Mouse (Mus musculus) midbrain, postnatal 0 days (tissue): ENCODE measurements around the gene Adamts7. TPM values are rescaled to one million over a fixed set of nuclear protein-coding genes. Genes with fewer than 3 reads are reported as not detected.

Experiments
- ATAC-seq: fragments of 200-750 bp; cut with Nextera tagmentation; 2 replicates; pipeline ENCODE4 v1.8.0; 2017; ENCODE audit warnings: moderate number of reproducible peaks, mild to moderate bottlenecking, moderate TSS enrichment, moderate library complexity; ENCODE audit not compliant: low FRiP score
- DNase-seq: peaks from one replicate; pipeline ENCODE4 v3.0.0-alpha.2; 2015; ENCODE audit warnings: low spot score
- H3K27ac ChIP-seq: fragments of 300-500 bp; sonication (generic); 2 replicates; pipeline ENCODE4 v1.5.1; 2014; ENCODE audit warnings: low read depth, mild to moderate bottlenecking, low read length, mixed read lengths
- H3K27me3 ChIP-seq: fragments of 300-500 bp; sonication (generic); 2 replicates; pipeline ENCODE4 v1.6.1; 2014; ENCODE audit warnings: low read length, control low read depth, mixed read lengths; ENCODE audit not compliant: insufficient read depth
- H3K36me3 ChIP-seq: fragments of 300-500 bp; sonication (generic); 2 replicates; pipeline ENCODE4 v1.6.1; 2014; ENCODE audit warnings: low read length, control low read depth, mixed read lengths; ENCODE audit not compliant: insufficient read depth
- H3K4me1 ChIP-seq: fragments of 300-500 bp; sonication (generic); 2 replicates; pipeline ENCODE4 v1.6.1; 2014; ENCODE audit warnings: mild to moderate bottlenecking, control low read depth, antibody characterized with exemption, low read length, mixed read lengths; ENCODE audit not compliant: insufficient read depth
- H3K4me2 ChIP-seq: fragments of 300-500 bp; sonication (generic); 2 replicates; pipeline ENCODE4 v1.6.1; 2014; ENCODE audit warnings: low read depth, mild to moderate bottlenecking, low read length, mixed read lengths; ENCODE audit not compliant: poor library complexity, severe bottlenecking
- H3K4me3 ChIP-seq: fragments of 300-500 bp; sonication (generic); 2 replicates; pipeline ENCODE4 v1.5.1; 2014; ENCODE audit warnings: low read depth, mild to moderate bottlenecking, low read length, moderate library complexity
- H3K9ac ChIP-seq: fragments of 300-500 bp; sonication (generic); replicated peaks from 2 replicates; pipeline ENCODE4 v1.6.1; 2014; ENCODE audit warnings: mild to moderate bottlenecking, low read length, moderate library complexity, mixed read lengths; ENCODE audit not compliant: poor library complexity, severe bottlenecking
- H3K9me3 ChIP-seq: fragments of 300-500 bp; sonication (generic); 2 replicates; pipeline ENCODE4 v1.6.1; 2016; ENCODE audit warnings: low read length, control low read depth
- CTCF ChIP-seq: IDR thresholded peaks from 2 replicates; pipeline ENCODE4 v1.5.1; 2016; ENCODE audit warnings: antibody characterized with exemption, mild to moderate bottlenecking
- WGBS: fragments of 180-500 bp; shearing (Covaris S2); extraction: QIAGEN DNeasy Blood & Tissue Kit; methylation state at CpG from one replicate; pipeline ENCODE4 v1.1.7; 2014; 5-methylcytosine and 5-hydroxymethylcytosine counted together
- polyA plus RNA-seq: library from polyadenylated mRNA; unstranded; fragments of >200 nt; fragmentation: Nextera tagmentation; extraction: Ambion mirVana; gene quantifications from 2 replicates; pipeline ENCODE4 v1.2.1, GENCODE M21; 2015
- total RNA-seq: library from RNA; depleted of rRNA; stranded (reverse); fragments of >200 nt; gene quantifications from 2 replicates; pipeline ENCODE4 v1.2.3, GENCODE M21; 2014

Gene Adamts7
- total and polyA plus RNA-seq, 2 experiments from 2014 or later, result 3.1 to 8.9 TPM

- no peak for ATAC-seq
- Histone ChIP-seq H3K4me1 (no peaks in the 10 kb centered on the region), H3K27me3 (no peaks in the 10 kb centered on the region), H3K9me3 (no peaks in the 10 kb centered on the region), H3K4me3 (no peak overlapping the region), H3K27ac (no peak overlapping the region), H3K4me2 (no peak overlapping the region), H3K36me3 (peaks cover 45% of the 10 kb centered on the region), H3K9ac (no peak overlapping the region)
- DNase-seq, result no peak
- WGBS, result 84% methylated on average over 11 of the region's 11 CpGs
- TF ChIP-seq CTCF, result no peak
Measured at GRCm38 (mm10) chr9:90216259-90217001, 53.6 kb downstream of the Adamts7 start.

- H3K9me3 ChIP-seq, result no peaks in the 10 kb centered on the region
- no peaks in the 10 kb centered on the region for H3K4me1 ChIP-seq
- H3K4me3 ChIP-seq, result no peak overlapping the region
- H3K4me2 ChIP-seq, result no peak overlapping the region
- DNase-seq (no peak), ATAC-seq (no peak)
- no peak overlapping the region for H3K9ac ChIP-seq
- TF ChIP-seq CTCF, result no peak
- no peaks in the 10 kb centered on the region for H3K27me3 ChIP-seq
- WGBS, result 44% methylated on average over 4 of the region's 4 CpGs
- H3K36me3 ChIP-seq, result peaks cover 52% of the 10 kb centered on the region
- no peak overlapping the region for H3K27ac ChIP-seq
Measured at GRCm38 (mm10) chr9:90217501-90217900, 54.6 kb downstream of the Adamts7 start.

- H3K36me3 ChIP-seq, result peaks cover 42% of the 10 kb centered on the region
- WGBS, result 90% methylated on average over 3 of the region's 3 CpGs
- no peaks in the 10 kb centered on the region for H3K9me3 ChIP-seq
- H3K27me3 ChIP-seq, result no peaks in the 10 kb centered on the region
- H3K4me2 ChIP-seq, result no peak overlapping the region
- DNase-seq (no peak), ATAC-seq (no peak)
- TF ChIP-seq CTCF, result no peak
- no peak overlapping the region for H3K9ac ChIP-seq
- H3K27ac ChIP-seq, result no peak overlapping the region
- H3K4me1 ChIP-seq, result no peaks in the 10 kb centered on the region
- H3K4me3 ChIP-seq, result no peak overlapping the region
Measured at GRCm38 (mm10) chr9:90222275-90222674, 59.4 kb downstream of the Adamts7 start.

GRCm38 (mm10) chr9:90226081-90226741, 63.3 kb downstream of the Adamts7 start:
- Histone ChIP-seq H3K27me3 (no peaks in the 10 kb centered on the region), H3K9ac (no peak overlapping the region), H3K4me1 (no peaks in the 10 kb centered on the region), H3K9me3 (no peaks in the 10 kb centered on the region), H3K27ac (no peak overlapping the region), H3K4me2 (no peak overlapping the region), H3K36me3 (peaks cover 28% of the 10 kb centered on the region), H3K4me3 (no peak overlapping the region)
- 93% methylated on average over 21 of the region's 21 CpGs for WGBS
- no peak for ATAC-seq
- no peak for DNase-seq
- no peak for TF ChIP-seq CTCF

- Histone ChIP-seq H3K9ac (no peak overlapping the region), H3K9me3 (no peaks in the 10 kb centered on the region), H3K4me3 (no peak overlapping the region), H3K27ac (no peak overlapping the region), H3K4me1 (no peaks in the 10 kb centered on the region), H3K36me3 (peaks cover 28% of the 10 kb centered on the region), H3K4me2 (no peak overlapping the region), H3K27me3 (no peaks in the 10 kb centered on the region)
- no peak for TF ChIP-seq CTCF
- WGBS, result 85% methylated on average over 2 of the region's 2 CpGs
- DNase-seq (no peak), ATAC-seq (no peak)
Measured at GRCm38 (mm10) chr9:90226742-90227096, 63.9 kb downstream of the Adamts7 start.

GRCm38 (mm10) chr9:90227171-90227570, 64.3 kb downstream of the Adamts7 start:
- 83% methylated on average over 12 of the region's 12 CpGs for WGBS
- DNase-seq, result no peak
- Histone ChIP-seq H3K9me3 (no peaks in the 10 kb centered on the region), H3K36me3 (peaks cover 24% of the 10 kb centered on the region), H3K4me3 (no peak overlapping the region), H3K4me2 (no peak overlapping the region), H3K27ac (no peak overlapping the region), H3K27me3 (no peaks in the 10 kb centered on the region), H3K9ac (no peak overlapping the region), H3K4me1 (no peaks in the 10 kb centered on the region)
- TF ChIP-seq CTCF, result peak; percentile 19
- no peak for ATAC-seq
